Mouse (Mus musculus): ENCODE results near the gene Tmem39b. TPM values are rescaled to one million over a fixed set of nuclear protein-coding genes. Genes with fewer than 3 reads are reported as not detected.
A peak's percentile ranks its signal among the peaks of the same experiment; 100 is the strongest.
"Not testable (repeated sequence)": the region's sequence is repeated elsewhere in the genome, so short reads cannot be mapped to it uniquely, and the experiment has no call there.

Tmem39b gene
- polyA plus RNA-seq, 1 experiment from 2014 or later: 28.7 TPM

GRCm38 (mm10) chr4:129741251-129741973, 44.8 kb upstream of the Tmem39b start:
- ATAC-seq (ENCODE audit: insufficient read depth): peak; percentile 18
- Histone ChIP-seq H3K27ac (ENCODE audit: low read depth) (peak overlapping the region; percentile 99), H3K36me3 (ENCODE audit: insufficient read depth) (peaks cover 15% of the 10 kb centered on the region), H3K9ac (peak overlapping the region; percentile 99), H3K4me3 (ENCODE audit: low read depth, low read length) (peak overlapping the region; percentile 99), H3K27me3 (ENCODE audit: insufficient read depth, low read length) (no peaks in the 10 kb centered on the region), H3K4me1 (ENCODE audit: insufficient read depth) (peaks cover 11% of the 10 kb centered on the region), H3K9me3 (ENCODE audit: low read depth, low read length) (no peaks in the 10 kb centered on the region), H3K4me2 (peak overlapping the region; percentile 77)
- no peak for TF ChIP-seq CTCF (IDR thresholded peaks at IDR 0.05; ENCODE audit: low read depth)
- peak; percentile 73 for DNase-seq
- WGBS: under 1% methylated on average over 62 of the region's 62 CpGs

GRCm38 (mm10) chr4:129739111-129739645, 42.5 kb upstream of the Tmem39b start:
- peak overlapping the region; percentile 99; the same call in 1 of the 2 replicates for H3K4me3 ChIP-seq (ENCODE audit: low read depth, low read length)
- ATAC-seq (ENCODE audit: insufficient read depth): no peak

GRCm38 (mm10) chr4:129736173-129736572, 39.5 kb upstream of the Tmem39b start:
- Histone ChIP-seq H3K9me3 (ENCODE audit: low read depth, low read length) (no peaks in the 10 kb centered on the region), H3K4me2 (no peak overlapping the region), H3K27ac (ENCODE audit: low read depth) (no peak overlapping the region), H3K4me3 (ENCODE audit: low read depth, low read length) (no peak overlapping the region), H3K9ac (no peak overlapping the region), H3K36me3 (ENCODE audit: insufficient read depth) (peaks cover 15% of the 10 kb centered on the region), H3K4me1 (ENCODE audit: insufficient read depth) (0 out of 2 replicates have a peak, but pooled peaks cover 3% of the 10 kb centered on the region), H3K27me3 (ENCODE audit: insufficient read depth, low read length) (no peaks in the 10 kb centered on the region)
- WGBS: 80% methylated on average over 1 of the region's 1 CpGs
- TF ChIP-seq CTCF (IDR thresholded peaks at IDR 0.05; ENCODE audit: low read depth): no peak
- DNase-seq (no peak), ATAC-seq (ENCODE audit: insufficient read depth) (no peak)

More at GRCm38 (mm10) chr4:129739111-129739645, 42.5 kb upstream of the Tmem39b start:
- WGBS: 61% methylated on average over 4 of the region's 4 CpGs
- DNase-seq: no peak
- H3K9ac ChIP-seq: 0 out of 2 replicates have a peak overlapping the region, but pooled peaks have one; percentile 16
- peaks cover 15% of the 10 kb centered on the region for H3K36me3 ChIP-seq (ENCODE audit: insufficient read depth)
- TF ChIP-seq CTCF (IDR thresholded peaks at IDR 0.05; ENCODE audit: low read depth): no peak
- H3K27me3 ChIP-seq (ENCODE audit: insufficient read depth, low read length): no peaks in the 10 kb centered on the region
- no peaks in the 10 kb centered on the region for H3K9me3 ChIP-seq (ENCODE audit: low read depth, low read length)
- no peak overlapping the region for H3K27ac ChIP-seq (ENCODE audit: low read depth)
- peak overlapping the region; percentile 77 for H3K4me2 ChIP-seq
- H3K4me1 ChIP-seq (ENCODE audit: insufficient read depth): peaks cover 11% of the 10 kb centered on the region

- peaks cover 15% of the 10 kb centered on the region for H3K36me3 ChIP-seq (ENCODE audit: insufficient read depth)
- H3K9ac ChIP-seq; H3K9me3 ChIP-seq (ENCODE audit: low read depth, low read length); H3K4me2 ChIP-seq; ATAC-seq (ENCODE audit: insufficient read depth); H3K4me1 ChIP-seq (ENCODE audit: insufficient read depth); H3K4me3 ChIP-seq (ENCODE audit: low read depth, low read length); DNase-seq; H3K27ac ChIP-seq (ENCODE audit: low read depth); H3K27me3 ChIP-seq (ENCODE audit: insufficient read depth, low read length): not testable (repeated sequence)
- WGBS: 93% methylated on average over 3 of the region's 4 CpGs
Observed at GRCm38 (mm10) chr4:129735485-129735884, 38.8 kb upstream of the Tmem39b start.

- Histone ChIP-seq H3K27me3 (ENCODE audit: insufficient read depth, low read length) (no peaks in the 10 kb centered on the region), H3K9me3 (ENCODE audit: low read depth, low read length) (no peaks in the 10 kb centered on the region), H3K4me2 (no peak overlapping the region), H3K4me3 (ENCODE audit: low read depth, low read length) (no peak overlapping the region), H3K9ac (no peak overlapping the region), H3K4me1 (ENCODE audit: insufficient read depth) (no peaks in the 10 kb centered on the region), H3K27ac (ENCODE audit: low read depth) (no peak overlapping the region), H3K36me3 (ENCODE audit: insufficient read depth) (peaks cover 38% of the 10 kb centered on the region)
- WGBS: 86% methylated on average over 5 of the region's 5 CpGs
- no peak for TF ChIP-seq CTCF (IDR thresholded peaks at IDR 0.05; ENCODE audit: low read depth)
- DNase-seq: no peak
- no peak for ATAC-seq (ENCODE audit: insufficient read depth)
Observed at GRCm38 (mm10) chr4:129731423-129731822, 34.8 kb upstream of the Tmem39b start.

- Histone ChIP-seq H3K36me3 (ENCODE audit: insufficient read depth) (peaks cover 86% of the 10 kb centered on the region), H3K27ac (ENCODE audit: low read depth) (no peak overlapping the region), H3K4me3 (ENCODE audit: low read depth, low read length) (no peak overlapping the region), H3K27me3 (ENCODE audit: insufficient read depth, low read length) (no peaks in the 10 kb centered on the region), H3K4me1 (ENCODE audit: insufficient read depth) (no peaks in the 10 kb centered on the region), H3K9me3 (ENCODE audit: low read depth, low read length) (no peaks in the 10 kb centered on the region), H3K4me2 (no peak overlapping the region), H3K9ac (no peak overlapping the region)
- TF ChIP-seq CTCF (IDR thresholded peaks at IDR 0.05; ENCODE audit: low read depth): no peak
- DNase-seq: no peak
- ATAC-seq (ENCODE audit: insufficient read depth): no peak
- 88% methylated on average over 9 of the region's 9 CpGs for WGBS
Observed at GRCm38 (mm10) chr4:129716310-129716709, 19.7 kb upstream of the Tmem39b start.

- no peak overlapping the region for H3K9ac ChIP-seq
- H3K27me3 ChIP-seq (ENCODE audit: insufficient read depth, low read length): no peaks in the 10 kb centered on the region
- no peak overlapping the region for H3K4me2 ChIP-seq
- no peaks in the 10 kb centered on the region for H3K4me1 ChIP-seq (ENCODE audit: insufficient read depth)
- 88% methylated on average over 8 of the region's 8 CpGs for WGBS
- no peak overlapping the region for H3K4me3 ChIP-seq (ENCODE audit: low read depth, low read length)
- no peak for DNase-seq
- H3K36me3 ChIP-seq (ENCODE audit: insufficient read depth): peaks cover 99% of the 10 kb centered on the region
- TF ChIP-seq CTCF (IDR thresholded peaks at IDR 0.05; ENCODE audit: low read depth): no peak
- no peaks in the 10 kb centered on the region for H3K9me3 ChIP-seq (ENCODE audit: low read depth, low read length)
- no peak for ATAC-seq (ENCODE audit: insufficient read depth)
- no peak overlapping the region for H3K27ac ChIP-seq (ENCODE audit: low read depth)
Observed at GRCm38 (mm10) chr4:129709486-129710129, 13.0 kb upstream of the Tmem39b start.

Data from lung, embryonic 14.5 days (tissue).